Mouse (Mus musculus): ENCODE measurements around the gene Col6a2. TPM values are rescaled to one million over a fixed set of nuclear protein-coding genes. Genes with fewer than 3 reads are reported as not detected.

Gene Col6a2
- polyA plus RNA-seq, 1 experiment from 2014 or later, result 148 TPM

GRCm38 (mm10) chr10:76586190-76586589 lies 37.2 kb downstream of the Col6a2 start:
- H3K36me3 ChIP-seq (ENCODE audit: control insufficient read depth, insufficient read depth, low read length), result no peaks in the 10 kb centered on the region
- ATAC-seq (ENCODE audit: insufficient number of reproducible peaks, insufficient read depth, low FRiP score, low read depth), result no peak
- 26% methylated on average over 1 of the region's 1 CpGs for WGBS

DNA sequence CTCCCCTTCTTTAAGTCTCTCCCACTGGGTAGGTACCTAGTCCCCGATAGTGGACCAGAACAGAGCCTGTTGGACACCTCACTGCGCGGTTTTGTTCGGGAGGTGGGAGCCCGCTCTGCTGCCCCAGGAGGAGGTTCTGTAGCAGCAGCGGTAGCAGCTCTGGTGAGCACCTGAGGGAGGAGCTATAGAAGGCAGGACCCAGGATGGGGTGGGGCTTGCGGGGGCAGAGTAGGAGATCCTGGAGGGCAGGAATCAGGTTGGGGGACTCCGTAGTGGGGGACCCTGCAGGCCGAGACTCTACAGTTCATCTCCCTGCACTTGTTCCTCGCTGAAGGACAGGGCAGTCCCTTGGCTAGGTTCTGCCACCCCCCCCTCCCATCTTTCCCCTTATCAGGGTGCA lies 39.3 kb downstream of the Col6a2 start:
- Histone ChIP-seq H3K4me1 (ENCODE audit: control insufficient read depth, insufficient read depth, low read length) (no peaks in the 10 kb centered on the region), H3K36me3 (ENCODE audit: control insufficient read depth, insufficient read depth, low read length) (no peaks in the 10 kb centered on the region), H3K27ac (ENCODE audit: low read length) (no peak overlapping the region), H3K4me2 (replicated peaks; ENCODE audit: low read depth, low read length) (peak overlapping the region; percentile 19), H3K9me3 (ENCODE audit: control insufficient read depth, low read depth, low read length) (no peaks in the 10 kb centered on the region), H3K9ac (replicated peaks; ENCODE audit: low read depth, low read length) (no peak overlapping the region), H3K27me3 (ENCODE audit: control insufficient read depth, insufficient read depth, low read length) (no peaks in the 10 kb centered on the region), H3K4me3 (ENCODE audit: low read depth, low read length) (no peak overlapping the region)
- 18% methylated on average over 10 of the region's 10 CpGs for whole genome bisulfite sequencing
- ATAC-seq (ENCODE audit: insufficient number of reproducible peaks, insufficient read depth, low FRiP score, low read depth), result no peak

More at GRCm38 (mm10) chr10:76586190-76586589, 37.2 kb downstream of the Col6a2 start:
- no peaks in the 10 kb centered on the region for H3K9me3 ChIP-seq (ENCODE audit: control insufficient read depth, low read depth, low read length)
- H3K27me3 ChIP-seq (ENCODE audit: control insufficient read depth, insufficient read depth, low read length), result no peaks in the 10 kb centered on the region
- H3K4me2 ChIP-seq (replicated peaks; ENCODE audit: low read depth, low read length), result no peak overlapping the region
- no peak overlapping the region for H3K4me3 ChIP-seq (ENCODE audit: low read depth, low read length)
- no peaks in the 10 kb centered on the region for H3K4me1 ChIP-seq (ENCODE audit: control insufficient read depth, insufficient read depth, low read length)
- H3K27ac ChIP-seq (ENCODE audit: low read length), result no peak overlapping the region
- H3K9ac ChIP-seq (replicated peaks; ENCODE audit: low read depth, low read length), result no peak overlapping the region

- H3K36me3 ChIP-seq (ENCODE audit: control insufficient read depth, insufficient read depth, low read length), result no peaks in the 10 kb centered on the region
- H3K4me1 ChIP-seq (ENCODE audit: control insufficient read depth, insufficient read depth, low read length), result no peaks in the 10 kb centered on the region
- 66% methylated on average over 7 of the region's 7 CpGs for WGBS
- no peaks in the 10 kb centered on the region for H3K9me3 ChIP-seq (ENCODE audit: control insufficient read depth, low read depth, low read length)
- no peak for ATAC-seq (ENCODE audit: insufficient number of reproducible peaks, insufficient read depth, low FRiP score, low read depth)
- no peaks in the 10 kb centered on the region for H3K27me3 ChIP-seq (ENCODE audit: control insufficient read depth, insufficient read depth, low read length)
- H3K4me2 ChIP-seq (replicated peaks; ENCODE audit: low read depth, low read length), result no peak overlapping the region
- no peak overlapping the region for H3K9ac ChIP-seq (replicated peaks; ENCODE audit: low read depth, low read length)
- no peak overlapping the region for H3K27ac ChIP-seq (ENCODE audit: low read length)
- no peak overlapping the region for H3K4me3 ChIP-seq (ENCODE audit: low read depth, low read length)
Observed at GRCm38 (mm10) chr10:76576920-76577319, 46.5 kb downstream of the Col6a2 start.

GRCm38 (mm10) chr10:76575374-76575773 lies 48.1 kb downstream of the Col6a2 start, which contains the start of gene Ftcd:
Ftcd (plus strand) TSS chr10:76575648.
- 74% methylated on average over 3 of the region's 3 CpGs for WGBS

GRCm38 (mm10) chr10:76572151-76572550 lies 51.3 kb downstream of the Col6a2 start:
- H3K9ac ChIP-seq (replicated peaks; ENCODE audit: low read depth, low read length), result no peak overlapping the region
- 82% methylated on average over 3 of the region's 3 CpGs for WGBS
- H3K4me1 ChIP-seq (ENCODE audit: control insufficient read depth, insufficient read depth, low read length), result no peaks in the 10 kb centered on the region
- H3K27me3 ChIP-seq (ENCODE audit: control insufficient read depth, insufficient read depth, low read length), result no peaks in the 10 kb centered on the region
- H3K4me2 ChIP-seq (replicated peaks; ENCODE audit: low read depth, low read length), result no peak overlapping the region
- ATAC-seq (ENCODE audit: insufficient number of reproducible peaks, insufficient read depth, low FRiP score, low read depth), result no peak
- no peak overlapping the region for H3K4me3 ChIP-seq (ENCODE audit: low read depth, low read length)
- H3K9me3 ChIP-seq (ENCODE audit: control insufficient read depth, low read depth, low read length), result no peaks in the 10 kb centered on the region
- H3K36me3 ChIP-seq (ENCODE audit: control insufficient read depth, insufficient read depth, low read length), result no peaks in the 10 kb centered on the region
- no peak overlapping the region for H3K27ac ChIP-seq (ENCODE audit: low read length)

More at GRCm38 (mm10) chr10:76575374-76575773, 48.1 kb downstream of the Col6a2 start, which contains the start of gene Ftcd:
- ATAC-seq (ENCODE audit: insufficient number of reproducible peaks, insufficient read depth, low FRiP score, low read depth), result no peak
- Histone ChIP-seq H3K9me3 (ENCODE audit: control insufficient read depth, low read depth, low read length) (no peaks in the 10 kb centered on the region), H3K27ac (ENCODE audit: low read length) (no peak within 1 kb of the TSS), H3K27me3 (ENCODE audit: control insufficient read depth, insufficient read depth, low read length) (no peaks in the 10 kb centered on the region), H3K4me1 (ENCODE audit: control insufficient read depth, insufficient read depth, low read length) (no peaks in the 10 kb centered on the region), H3K9ac (replicated peaks; ENCODE audit: low read depth, low read length) (no peak within 1 kb of the TSS), H3K4me3 (ENCODE audit: low read depth, low read length) (no peak within 1 kb of the TSS), H3K36me3 (ENCODE audit: control insufficient read depth, insufficient read depth, low read length) (no peaks in the 10 kb centered on the region), H3K4me2 (replicated peaks; ENCODE audit: low read depth, low read length) (no peak within 1 kb of the TSS)

GRCm38 (mm10) chr10:76571070-76571469 lies 52.4 kb downstream of the Col6a2 start:
- Histone ChIP-seq H3K27me3 (ENCODE audit: control insufficient read depth, insufficient read depth, low read length) (no peaks in the 10 kb centered on the region), H3K9me3 (ENCODE audit: control insufficient read depth, low read depth, low read length) (no peaks in the 10 kb centered on the region), H3K27ac (ENCODE audit: low read length) (no peak overlapping the region), H3K4me2 (replicated peaks; ENCODE audit: low read depth, low read length) (no peak overlapping the region), H3K4me3 (ENCODE audit: low read depth, low read length) (no peak overlapping the region), H3K9ac (replicated peaks; ENCODE audit: low read depth, low read length) (no peak overlapping the region), H3K36me3 (ENCODE audit: control insufficient read depth, insufficient read depth, low read length) (no peaks in the 10 kb centered on the region), H3K4me1 (ENCODE audit: control insufficient read depth, insufficient read depth, low read length) (no peaks in the 10 kb centered on the region)
- WGBS, result 56% methylated on average over 2 of the region's 2 CpGs
- no peak for ATAC-seq (ENCODE audit: insufficient number of reproducible peaks, insufficient read depth, low FRiP score, low read depth)

DNA sequence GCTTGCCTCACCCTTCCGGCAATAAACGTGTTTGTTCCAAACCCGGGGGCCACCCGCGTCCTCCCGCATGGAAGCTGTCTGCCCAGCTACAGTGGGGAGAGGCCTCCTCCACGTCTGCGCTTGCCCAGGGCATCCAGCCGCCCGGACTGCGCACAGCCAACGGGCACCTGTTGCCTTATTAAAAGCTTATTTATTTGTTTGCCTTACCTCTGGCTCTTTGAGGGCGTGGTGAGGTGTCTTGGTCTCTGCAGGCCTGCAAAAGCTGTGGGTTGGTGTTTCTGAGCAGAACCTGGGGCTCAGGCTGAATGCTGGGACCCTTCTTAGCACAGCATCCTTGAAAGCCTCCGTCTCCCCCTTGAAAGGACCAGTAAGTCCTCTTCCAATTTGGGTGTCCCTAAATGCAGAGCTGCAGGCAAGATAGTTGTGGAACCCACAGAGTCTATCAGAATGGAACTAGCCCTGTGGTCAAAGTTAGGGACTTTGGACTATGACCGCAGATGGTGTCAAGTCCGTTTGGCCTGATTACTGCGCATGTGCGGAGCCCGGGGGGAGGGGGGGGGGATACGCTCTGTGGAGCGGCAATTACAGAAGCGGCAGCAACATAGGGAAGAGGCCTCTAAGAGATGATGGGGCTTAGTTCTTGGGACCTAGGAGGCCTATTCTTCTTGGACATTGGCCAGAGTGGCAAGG lies 53.3 kb downstream of the Col6a2 start:
- Histone ChIP-seq H3K9me3 (ENCODE audit: control insufficient read depth, low read depth, low read length) (no peaks in the 10 kb centered on the region), H3K27me3 (ENCODE audit: control insufficient read depth, insufficient read depth, low read length) (no peaks in the 10 kb centered on the region), H3K27ac (ENCODE audit: low read length) (no peak overlapping the region), H3K4me1 (ENCODE audit: control insufficient read depth, insufficient read depth, low read length) (no peaks in the 10 kb centered on the region), H3K9ac (replicated peaks; ENCODE audit: low read depth, low read length) (no peak overlapping the region), H3K36me3 (ENCODE audit: control insufficient read depth, insufficient read depth, low read length) (no peaks in the 10 kb centered on the region), H3K4me3 (ENCODE audit: low read depth, low read length) (no peak overlapping the region), H3K4me2 (replicated peaks; ENCODE audit: low read depth, low read length) (no peak overlapping the region)
- WGBS, result 88% methylated on average over 22 of the region's 22 CpGs
- ATAC-seq (ENCODE audit: insufficient number of reproducible peaks, insufficient read depth, low FRiP score, low read depth), result no peak

DNA sequence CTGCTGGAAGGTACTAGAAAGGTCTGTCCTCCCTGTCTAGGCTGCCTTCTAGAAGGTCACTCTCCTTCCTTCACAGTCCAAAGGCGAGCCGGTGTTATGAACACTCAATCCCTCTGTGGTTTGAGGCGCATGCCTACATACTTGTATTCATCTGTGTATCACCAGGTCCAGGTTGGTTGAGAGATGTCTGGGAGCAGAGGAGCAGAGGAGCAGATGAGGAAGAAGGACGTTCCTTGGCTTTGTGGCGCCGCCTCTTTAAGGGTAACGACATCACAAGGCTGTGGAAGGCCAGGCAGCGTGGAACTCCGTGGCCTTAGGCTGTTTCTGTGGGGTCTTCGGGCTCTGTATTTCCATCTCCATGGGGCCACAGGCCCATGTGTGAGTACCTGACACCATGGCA lies 61.5 kb downstream of the Col6a2 start, which contains the start of gene Spatc1l:
Spatc1l (plus strand) TSS at position 301 of the 400 bp plus-strand sequence.
- H3K4me1 ChIP-seq (ENCODE audit: control insufficient read depth, insufficient read depth, low read length), result no peaks in the 10 kb centered on the region
- no peak within 1 kb of the TSS for H3K9ac ChIP-seq (replicated peaks; ENCODE audit: low read depth, low read length)
- ATAC-seq (ENCODE audit: insufficient number of reproducible peaks, insufficient read depth, low FRiP score, low read depth), result no peak
- WGBS, result 92% methylated on average over 10 of the region's 10 CpGs
- no peak within 1 kb of the TSS for H3K4me3 ChIP-seq (ENCODE audit: low read depth, low read length)
- H3K27me3 ChIP-seq (ENCODE audit: control insufficient read depth, insufficient read depth, low read length), result no peaks in the 10 kb centered on the region
- H3K27ac ChIP-seq (ENCODE audit: low read length), result no peak within 1 kb of the TSS
- no peaks in the 10 kb centered on the region for H3K9me3 ChIP-seq (ENCODE audit: control insufficient read depth, low read depth, low read length)
- H3K36me3 ChIP-seq (ENCODE audit: control insufficient read depth, insufficient read depth, low read length), result no peaks in the 10 kb centered on the region
- H3K4me2 ChIP-seq (replicated peaks; ENCODE audit: low read depth, low read length), result no peak within 1 kb of the TSS

DNA sequence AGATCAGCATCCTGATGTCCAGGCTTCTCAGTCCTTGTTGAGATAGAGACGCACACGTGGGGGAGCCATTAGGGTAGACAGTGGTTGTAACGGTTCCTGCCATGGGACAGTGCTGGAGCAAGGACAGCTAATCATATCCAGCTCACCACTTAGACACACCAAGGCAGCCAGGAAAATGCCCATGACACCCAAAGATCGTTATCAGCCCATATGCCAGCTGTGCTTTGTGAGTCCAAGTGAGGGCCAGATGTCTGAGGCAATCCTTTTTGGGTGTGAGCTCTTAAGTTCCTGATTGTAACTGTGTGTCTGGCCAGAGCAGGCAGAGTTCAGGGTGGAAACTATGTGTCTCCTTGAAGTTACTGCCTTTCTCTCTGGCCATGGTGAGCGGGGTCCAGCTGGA lies 69.4 kb downstream of the Col6a2 start:
- Histone ChIP-seq H3K27me3 (ENCODE audit: control insufficient read depth, insufficient read depth, low read length) (no peaks in the 10 kb centered on the region), H3K27ac (ENCODE audit: low read length) (no peak overlapping the region), H3K9me3 (ENCODE audit: control insufficient read depth, low read depth, low read length) (no peaks in the 10 kb centered on the region), H3K4me1 (ENCODE audit: control insufficient read depth, insufficient read depth, low read length) (no peaks in the 10 kb centered on the region), H3K9ac (replicated peaks; ENCODE audit: low read depth, low read length) (no peak overlapping the region), H3K4me3 (ENCODE audit: low read depth, low read length) (no peak overlapping the region), H3K36me3 (ENCODE audit: control insufficient read depth, insufficient read depth, low read length) (peaks cover 44% of the 10 kb centered on the region), H3K4me2 (replicated peaks; ENCODE audit: low read depth, low read length) (no peak overlapping the region)
- 92% methylated on average over 5 of the region's 5 CpGs for WGBS
- no peak for ATAC-seq (ENCODE audit: insufficient number of reproducible peaks, insufficient read depth, low FRiP score, low read depth)
